Mouse (Mus musculus) forebrain, embryonic 12.5 days (tissue): Measurements from ENCODE around the gene Ptprn2. TPM values are rescaled to one million over a fixed set of nuclear protein-coding genes. Genes with fewer than 3 reads are reported as not detected.
A peak's percentile ranks its signal among the peaks of the same experiment; 100 is the strongest.

Experiments used
- ATAC-seq: fragments of 200-750 bp; cut with Nextera tagmentation; 2 replicates; pipeline ENCODE4 v1.8.0; 2017; ENCODE audit warnings: moderate TSS enrichment; ENCODE audit not compliant: low FRiP score
- H3K27ac ChIP-seq: fragments of 300-500 bp; sonication (generic); 2 replicates; pipeline ENCODE4 v1.5.1; 2016; ENCODE audit warnings: mild to moderate bottlenecking
- H3K27me3 ChIP-seq: fragments of 300-500 bp; sonication (generic); 2 replicates; pipeline ENCODE4 v1.6.1; 2016; ENCODE audit warnings: mild to moderate bottlenecking
- H3K36me3 ChIP-seq: fragments of 300-500 bp; sonication (generic); replicated peaks from 2 replicates; pipeline ENCODE4 v1.6.1; 2016; ENCODE audit warnings: mild to moderate bottlenecking
- H3K4me1 ChIP-seq: fragments of 300-500 bp; sonication (generic); 2 replicates; pipeline ENCODE4 v1.6.1; 2016
- H3K4me2 ChIP-seq: fragments of 300-500 bp; sonication (generic); 2 replicates; pipeline ENCODE4 v1.6.1; 2016; ENCODE audit warnings: mild to moderate bottlenecking, moderate library complexity
- H3K4me3 ChIP-seq: fragments of 300-500 bp; sonication (generic); replicated peaks from 2 replicates; pipeline ENCODE4 v1.5.1; 2016; ENCODE audit warnings: mild to moderate bottlenecking
- H3K9ac ChIP-seq: fragments of 300-500 bp; sonication (generic); 2 replicates; pipeline ENCODE4 v1.6.1; 2016; ENCODE audit warnings: mild to moderate bottlenecking
- H3K9me3 ChIP-seq: fragments of 300-500 bp; sonication (generic); 2 replicates; pipeline ENCODE4 v1.6.1; 2016
- WGBS: fragments of 180-500 bp; shearing (Covaris S2); methylation state at CpG from one replicate; pipeline ENCODE4 v1.1.7; 2016; 5-methylcytosine and 5-hydroxymethylcytosine counted together
- polyA plus RNA-seq: library from polyadenylated mRNA; unstranded; fragments of >200 nt; fragmentation: Nextera tagmentation; extraction: Ambion mirVana; gene quantifications from 2 replicates; pipeline ENCODE4 v1.2.1, GENCODE M21; 2016

Ptprn2 gene
- polyA plus RNA-seq, 1 experiment from 2014 or later = 8.8 TPM

DNA sequence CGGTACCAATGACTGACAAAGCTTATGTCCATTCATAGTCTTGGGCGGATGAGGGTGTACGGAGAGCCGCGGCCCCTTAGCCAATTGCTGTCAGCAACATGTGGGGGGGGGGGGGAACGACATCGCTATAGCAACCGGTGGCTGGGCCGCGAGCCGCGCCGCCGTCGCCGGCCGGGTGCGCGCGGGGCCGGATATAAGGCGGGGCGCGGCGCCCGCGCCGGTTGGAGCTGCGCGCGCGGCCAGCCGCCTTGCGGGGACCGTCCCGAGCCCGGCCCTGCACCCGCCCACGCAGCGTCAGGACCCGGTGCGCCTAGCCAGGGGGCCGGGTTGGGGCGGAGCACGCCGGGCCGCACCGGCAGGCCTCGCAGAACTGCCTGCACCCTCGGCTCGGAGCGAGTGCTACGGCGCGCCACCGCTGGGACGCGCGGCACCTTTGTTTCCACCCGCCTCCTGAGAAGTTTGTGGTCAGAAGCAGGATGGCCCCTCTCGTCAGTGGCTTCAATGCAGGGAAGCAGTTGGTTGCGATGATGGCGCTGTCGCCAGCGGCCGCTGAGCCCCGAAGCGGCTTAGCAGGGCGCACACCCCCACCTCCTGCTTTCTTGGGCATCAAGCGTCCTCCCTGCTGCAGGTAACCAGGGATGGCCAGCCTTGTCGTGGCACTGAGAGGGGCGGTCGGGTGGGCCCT lies 668.3 kb downstream of the Ptprn2 start:
- Histone ChIP-seq H3K27ac (peak overlapping the region; percentile 98), H3K4me3 (peak overlapping the region; percentile 72), H3K9me3 (no peaks in the 10 kb centered on the region), H3K9ac (peak overlapping the region; percentile 88), H3K4me1 (peaks cover 50% of the 10 kb centered on the region), H3K4me2 (peak overlapping the region; percentile 68), H3K27me3 (peaks cover 76% of the 10 kb centered on the region), H3K36me3 (no peaks in the 10 kb centered on the region)
- ATAC-seq = peak; percentile 77
- WGBS = under 1% methylated on average over 47 of the region's 73 CpGs

DNA sequence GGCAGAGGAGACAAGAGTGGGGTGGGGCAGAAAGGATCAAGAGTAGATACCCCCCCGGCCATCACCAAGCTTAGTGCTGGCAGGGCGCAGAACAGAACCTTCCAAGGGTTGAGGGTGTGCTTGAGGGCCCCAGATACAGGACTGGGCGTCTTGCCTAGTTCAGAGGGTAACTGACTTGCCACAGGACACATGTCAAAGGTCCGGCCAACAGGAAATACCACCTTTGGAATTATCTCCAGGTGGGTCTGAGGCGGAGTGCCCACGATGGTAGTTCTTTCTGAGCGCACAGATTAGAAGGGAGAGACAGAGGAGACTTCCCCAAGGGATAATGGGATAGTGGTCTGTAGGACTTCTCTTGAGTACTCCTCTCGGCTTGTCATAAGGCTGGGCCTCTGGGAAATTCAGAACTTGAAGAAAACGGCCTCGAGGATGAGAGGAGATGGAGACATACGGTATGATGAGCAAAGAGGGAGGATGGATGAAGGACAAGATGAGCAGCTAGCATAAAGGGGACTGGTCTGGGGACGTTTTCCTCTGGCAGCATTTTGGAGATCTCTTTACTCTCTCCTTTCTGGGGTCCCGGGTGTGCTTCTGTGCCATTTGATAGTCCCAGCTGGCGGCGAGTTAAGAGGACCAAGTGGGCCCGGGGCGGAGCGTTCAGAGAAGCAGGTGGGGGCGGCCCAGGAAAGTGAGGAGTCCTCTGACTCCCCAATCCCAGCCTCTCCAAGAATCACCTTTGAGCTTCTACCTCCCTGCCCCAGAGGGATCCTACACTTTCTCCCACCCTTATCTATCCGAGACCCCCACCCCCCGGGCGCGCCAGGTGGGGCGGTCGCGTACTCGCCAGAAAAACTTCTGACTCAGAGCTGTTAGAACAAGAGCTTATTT lies 669.1 kb downstream of the Ptprn2 start:
- Histone ChIP-seq H3K4me3 (peak overlapping the region; percentile 72), H3K9me3 (no peaks in the 10 kb centered on the region), H3K27me3 (peaks cover 81% of the 10 kb centered on the region), H3K36me3 (no peaks in the 10 kb centered on the region; the same call in 1 of the 2 replicates), H3K4me1 (peaks cover 53% of the 10 kb centered on the region), H3K9ac (peak overlapping the region; percentile 88), H3K4me2 (peak overlapping the region; percentile 68), H3K27ac (peak overlapping the region; percentile 98)
- peak; percentile 6; the same call in 1 of the 2 replicates for ATAC-seq
- 1% methylated on average over 27 of the region's 27 CpGs for WGBS

DNA sequence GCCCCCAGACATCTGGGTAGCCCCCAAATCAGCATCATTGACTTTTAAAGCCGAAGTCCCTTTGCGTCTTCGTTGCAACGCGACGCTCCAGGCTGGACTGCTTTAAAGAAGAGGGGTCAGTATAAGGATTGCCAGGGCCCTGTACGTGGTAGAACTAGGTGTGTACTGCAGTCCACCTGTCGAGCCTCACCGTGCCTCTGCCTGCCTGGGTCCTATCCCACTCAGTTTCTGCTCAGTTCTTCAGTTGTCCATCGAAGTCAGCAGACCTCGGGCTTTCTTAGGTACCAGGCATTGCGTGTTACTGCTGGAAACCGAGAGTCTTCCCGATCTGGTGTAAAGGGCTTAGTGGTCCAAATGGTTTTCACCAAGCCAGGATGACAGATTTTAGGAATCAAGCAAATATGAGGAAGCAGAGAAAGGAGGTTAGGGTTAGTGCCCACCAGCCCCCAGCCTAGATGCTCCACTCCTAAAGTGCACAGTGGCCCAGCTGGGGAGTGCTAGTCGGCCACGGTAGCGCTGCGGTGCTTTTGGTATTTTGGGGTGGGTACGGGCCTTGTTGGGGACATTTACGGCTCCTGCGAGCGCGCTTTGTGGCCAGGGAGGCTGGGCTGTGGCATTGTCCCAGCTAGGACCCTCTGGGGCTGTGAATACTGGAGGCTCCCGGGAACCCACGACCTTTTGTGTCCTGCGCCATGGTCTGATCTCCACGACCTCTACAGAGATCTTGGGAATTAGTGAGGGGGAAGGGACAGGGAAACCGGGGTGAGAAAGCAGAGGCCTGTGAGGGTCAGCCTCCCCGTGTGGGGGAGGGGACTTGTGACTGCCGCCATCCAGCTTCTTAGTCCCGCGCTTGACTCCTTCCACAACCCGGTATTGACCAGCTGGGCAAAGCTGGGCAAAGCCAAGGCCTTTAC lies 670.0 kb downstream of the Ptprn2 start:
- H3K4me1 ChIP-seq = peaks cover 62% of the 10 kb centered on the region
- ATAC-seq = no peak
- H3K9me3 ChIP-seq = no peaks in the 10 kb centered on the region
- H3K4me2 ChIP-seq = peak overlapping the region; percentile 68
- peak overlapping the region; percentile 98 for H3K27ac ChIP-seq
- H3K27me3 ChIP-seq = peaks cover 83% of the 10 kb centered on the region
- peak overlapping the region; percentile 88 for H3K9ac ChIP-seq
- WGBS = under 1% methylated on average over 33 of the region's 33 CpGs
- H3K4me3 ChIP-seq = peak overlapping the region; percentile 72
- no peaks in the 10 kb centered on the region; the same call in 1 of the 2 replicates for H3K36me3 ChIP-seq

- H3K4me2 ChIP-seq = peak overlapping the region; percentile 68
- H3K9ac ChIP-seq = peak overlapping the region; percentile 88
- H3K27me3 ChIP-seq = peaks cover 77% of the 10 kb centered on the region
- H3K9me3 ChIP-seq = no peaks in the 10 kb centered on the region
- H3K4me1 ChIP-seq = peaks cover 62% of the 10 kb centered on the region
- H3K36me3 ChIP-seq = peaks cover under 1% of the 10 kb centered on the region; the same call in 1 of the 2 replicates
- no peak for ATAC-seq
- peak overlapping the region; percentile 98 for H3K27ac ChIP-seq
- H3K4me3 ChIP-seq = peak overlapping the region; percentile 72
- WGBS = 1% methylated on average over 5 of the region's 5 CpGs
Measured at GRCm38 (mm10) chr12:117156256-117156655, 670.7 kb downstream of the Ptprn2 start.

DNA sequence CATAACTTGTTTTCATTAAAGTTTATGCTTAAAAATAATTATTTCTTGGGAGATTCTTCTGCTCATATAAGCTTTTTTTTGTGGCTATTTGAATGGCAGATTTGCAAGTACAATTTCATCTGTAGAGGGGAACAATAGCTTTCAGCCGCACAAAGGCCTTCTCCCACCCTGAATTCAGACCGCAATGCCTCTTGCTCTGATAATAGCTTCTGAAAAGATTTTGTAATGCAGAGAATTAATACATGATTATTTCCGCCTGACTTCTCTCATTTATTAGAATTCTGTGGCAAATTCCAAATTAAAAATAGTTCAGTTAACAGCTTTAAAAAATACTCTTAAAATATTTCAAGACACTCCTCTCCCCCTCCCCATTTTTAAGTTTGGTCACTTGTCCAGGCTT lies 671.3 kb downstream of the Ptprn2 start:
- Histone ChIP-seq H3K4me2 (peak overlapping the region; percentile 59), H3K4me3 (peak overlapping the region; percentile 33), H3K27ac (no peak overlapping the region), H3K4me1 (peaks cover 62% of the 10 kb centered on the region), H3K9ac (peak overlapping the region; percentile 57; the same call in 1 of the 2 replicates), H3K36me3 (peaks cover 6% of the 10 kb centered on the region; the same call in 1 of the 2 replicates), H3K9me3 (no peaks in the 10 kb centered on the region), H3K27me3 (peaks cover 77% of the 10 kb centered on the region)
- 7% methylated on average over 3 of the region's 3 CpGs for WGBS
- ATAC-seq = no peak

GRCm38 (mm10) chr12:117157249-117157648 lies 671.7 kb downstream of the Ptprn2 start:
- peak overlapping the region; percentile 57 for H3K9ac ChIP-seq
- no peak for ATAC-seq
- WGBS = 10% methylated on average over 2 of the region's 2 CpGs

DNA sequence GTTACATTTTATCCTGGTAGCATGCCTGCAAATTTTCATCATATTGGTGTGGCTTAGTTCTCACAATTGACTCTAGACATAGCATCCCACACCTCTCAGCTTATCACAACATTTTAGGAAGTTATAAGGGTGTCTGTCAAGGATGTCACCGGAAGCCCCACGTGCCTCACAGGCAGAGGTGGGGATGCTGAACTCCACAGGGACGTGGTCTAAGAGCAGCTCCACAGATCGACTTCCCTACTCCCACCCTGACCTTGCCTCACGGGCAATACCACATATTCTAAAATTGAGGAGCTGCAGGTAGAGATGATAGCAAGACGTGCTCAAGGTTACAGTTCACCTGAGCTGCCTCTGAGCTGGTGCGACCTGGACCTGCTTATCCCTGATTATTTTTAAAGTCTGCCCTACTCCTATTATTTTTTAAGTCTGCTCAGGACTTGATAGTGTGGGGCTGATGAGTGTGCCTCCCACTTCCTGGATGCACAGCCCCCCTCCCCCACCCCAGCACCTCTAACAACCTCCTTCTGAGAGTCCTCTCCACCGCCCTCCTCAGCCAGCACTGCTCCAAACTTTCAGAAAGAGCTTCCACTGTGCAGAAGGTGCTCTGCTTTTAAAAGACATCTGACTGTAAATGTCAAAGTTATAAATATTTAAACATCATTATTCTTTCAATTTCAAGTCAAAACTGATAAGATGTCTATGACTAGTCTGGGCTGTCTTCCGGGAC lies 672.3 kb downstream of the Ptprn2 start:
- peak overlapping the region; percentile 57 for H3K9ac ChIP-seq
- H3K4me1 ChIP-seq = peaks cover 61% of the 10 kb centered on the region
- peaks cover 75% of the 10 kb centered on the region for H3K27me3 ChIP-seq
- 16% methylated on average over 9 of the region's 9 CpGs for WGBS
- no peak for ATAC-seq
- H3K9me3 ChIP-seq = no peaks in the 10 kb centered on the region
- H3K36me3 ChIP-seq = peaks cover 11% of the 10 kb centered on the region
- peak overlapping the region; percentile 33 for H3K4me3 ChIP-seq
- peak overlapping the region; percentile 91 for H3K27ac ChIP-seq
- H3K4me2 ChIP-seq = peak overlapping the region; percentile 59

More at GRCm38 (mm10) chr12:117157249-117157648, 671.7 kb downstream of the Ptprn2 start:
- Histone ChIP-seq H3K27ac (peak overlapping the region; percentile 91), H3K27me3 (peaks cover 77% of the 10 kb centered on the region), H3K4me3 (peak overlapping the region; percentile 33), H3K4me2 (peak overlapping the region; percentile 59), H3K9me3 (no peaks in the 10 kb centered on the region), H3K36me3 (peaks cover 10% of the 10 kb centered on the region; the same call in 1 of the 2 replicates), H3K4me1 (peaks cover 62% of the 10 kb centered on the region)

- Histone ChIP-seq H3K27me3 (peaks cover 69% of the 10 kb centered on the region), H3K27ac (peak overlapping the region; percentile 91), H3K9ac (peak overlapping the region; percentile 57), H3K4me2 (peak overlapping the region; percentile 59), H3K4me1 (peaks cover 64% of the 10 kb centered on the region), H3K36me3 (peaks cover 11% of the 10 kb centered on the region), H3K4me3 (peak overlapping the region; percentile 33), H3K9me3 (no peaks in the 10 kb centered on the region)
- 12% methylated on average over 17 of the region's 17 CpGs for WGBS
- ATAC-seq = peak; percentile 24; the same call in 1 of the 2 replicates
Measured at GRCm38 (mm10) chr12:117158950-117159668, 673.6 kb downstream of the Ptprn2 start.

- ATAC-seq = 0 out of 2 replicates have a peak, but pooled peaks have one; percentile 0
- H3K9ac ChIP-seq = peak overlapping the region; percentile 57
- H3K27ac ChIP-seq = peak overlapping the region; percentile 91
- H3K4me2 ChIP-seq = peak overlapping the region; percentile 59
- H3K36me3 ChIP-seq = peaks cover 13% of the 10 kb centered on the region
- peaks cover 66% of the 10 kb centered on the region for H3K27me3 ChIP-seq
- peak overlapping the region; percentile 33 for H3K4me3 ChIP-seq
- peaks cover 67% of the 10 kb centered on the region for H3K4me1 ChIP-seq
- WGBS = 5% methylated on average over 15 of the region's 15 CpGs
- no peaks in the 10 kb centered on the region for H3K9me3 ChIP-seq
Measured at GRCm38 (mm10) chr12:117159669-117160210, 674.2 kb downstream of the Ptprn2 start.

DNA sequence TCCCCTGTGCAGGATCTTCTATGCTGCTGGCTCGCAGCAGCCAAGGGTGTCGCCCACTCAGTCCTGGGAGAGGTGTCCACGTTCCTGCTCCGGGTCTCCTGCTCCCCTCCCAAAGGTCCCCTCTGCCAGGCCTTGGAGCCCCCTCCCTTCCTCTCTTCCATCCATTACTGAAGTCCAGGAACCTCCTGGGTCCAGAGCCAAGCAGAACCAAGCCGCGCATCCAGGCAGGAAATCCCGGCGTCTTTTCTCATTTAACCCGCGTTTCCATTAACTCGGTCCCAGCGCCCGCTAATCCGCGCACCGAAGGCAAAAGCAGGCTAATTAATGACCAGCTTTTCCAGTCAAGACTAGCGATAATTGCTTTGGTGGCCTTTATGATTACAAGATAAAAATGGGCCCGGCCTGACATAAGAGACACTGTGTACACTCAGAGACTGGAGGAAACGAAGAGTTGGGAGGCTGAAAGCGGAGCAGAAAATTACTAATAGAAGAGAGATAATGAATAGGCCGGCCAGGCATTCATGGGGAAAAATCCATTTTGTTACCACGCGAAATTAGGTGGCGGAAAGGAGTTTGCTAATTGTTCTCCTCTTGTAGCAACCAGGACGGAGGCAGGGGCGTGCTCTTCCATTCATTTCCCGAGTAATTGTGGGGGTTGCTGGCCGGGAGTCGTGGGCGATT lies 674.8 kb downstream of the Ptprn2 start:
- Histone ChIP-seq H3K9ac (peak overlapping the region; percentile 57), H3K27me3 (peaks cover 64% of the 10 kb centered on the region), H3K4me1 (peaks cover 73% of the 10 kb centered on the region), H3K4me3 (peak overlapping the region; percentile 33), H3K36me3 (peaks cover 17% of the 10 kb centered on the region), H3K9me3 (no peaks in the 10 kb centered on the region), H3K27ac (peak overlapping the region; percentile 91), H3K4me2 (peak overlapping the region; percentile 59)
- WGBS = 1% methylated on average over 30 of the region's 30 CpGs
- peak; percentile 65 for ATAC-seq
